Mouse (Mus musculus): ENCODE results near the gene E2f2.
A peak's percentile ranks its signal among the peaks of the same experiment; 100 is the strongest.

The E2f2 gene

DNA sequence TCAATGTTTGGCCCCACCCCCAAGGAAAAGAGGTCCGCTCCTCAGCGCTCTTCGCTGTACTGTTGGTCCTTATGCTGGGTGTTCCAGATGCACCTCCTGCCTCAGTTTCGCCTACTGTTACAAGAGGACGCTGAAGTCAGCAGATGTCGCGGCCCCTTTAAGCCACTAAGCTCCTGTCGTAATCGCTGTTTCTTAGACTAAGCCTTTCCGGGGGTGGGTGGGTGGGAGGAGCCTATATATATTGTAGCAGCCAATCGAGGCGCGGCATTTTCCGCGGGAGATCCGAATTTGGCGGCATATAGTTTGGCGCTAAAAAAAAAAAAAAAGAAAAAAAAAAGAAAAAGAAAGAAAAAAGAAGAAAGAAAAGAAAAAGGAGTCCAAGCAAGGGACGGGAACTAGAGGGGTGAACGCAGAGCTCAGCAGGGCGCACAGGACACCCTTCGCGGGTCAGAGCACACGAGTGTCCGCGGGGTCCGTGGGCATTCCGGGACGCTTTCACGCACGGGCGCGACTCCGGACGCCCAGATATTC, at the start of gene E2f2:
Gene E2f2 (plus strand): TSS at position 384 of the 531 bp plus-strand sequence.
- peak; percentile 86 for DNase-seq (ENCODE audit: low read depth)

DNA sequence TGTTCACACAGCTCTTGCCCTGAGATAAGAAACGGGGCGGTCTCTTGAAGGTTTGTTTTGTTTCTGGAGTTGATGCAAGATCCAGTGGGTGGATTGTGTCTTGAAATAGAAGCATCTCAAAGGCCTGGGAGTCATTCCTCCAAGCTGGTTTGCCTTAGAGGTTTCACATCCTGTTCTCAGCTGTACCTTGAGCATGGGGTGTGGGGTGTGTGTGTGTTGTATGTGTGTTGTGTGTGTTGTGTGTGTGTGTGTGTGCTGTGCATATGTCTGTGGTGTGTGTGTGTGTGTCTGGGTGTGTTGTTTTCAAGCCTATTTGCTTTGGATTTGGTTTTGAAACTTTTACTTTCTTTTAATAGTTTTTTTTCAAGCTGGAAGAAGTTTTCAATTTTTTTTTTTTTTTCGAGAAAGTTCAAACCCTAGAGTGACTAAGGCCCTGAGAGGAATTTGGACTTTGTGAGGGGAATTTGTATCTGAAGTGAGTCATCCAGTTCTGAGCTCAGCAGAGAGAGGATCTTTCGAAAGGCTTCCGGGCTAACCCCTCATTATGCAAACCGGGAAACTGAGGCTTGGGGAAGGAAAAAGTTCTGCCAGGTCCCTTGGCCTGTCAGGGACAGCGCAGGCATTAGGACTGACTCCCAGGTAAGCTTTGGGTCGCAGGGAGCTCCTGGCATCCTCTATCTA, 48.9 kb upstream of the E2f2 start:
- peak; percentile 56 for DNase-seq (ENCODE audit: low read depth)

DNA sequence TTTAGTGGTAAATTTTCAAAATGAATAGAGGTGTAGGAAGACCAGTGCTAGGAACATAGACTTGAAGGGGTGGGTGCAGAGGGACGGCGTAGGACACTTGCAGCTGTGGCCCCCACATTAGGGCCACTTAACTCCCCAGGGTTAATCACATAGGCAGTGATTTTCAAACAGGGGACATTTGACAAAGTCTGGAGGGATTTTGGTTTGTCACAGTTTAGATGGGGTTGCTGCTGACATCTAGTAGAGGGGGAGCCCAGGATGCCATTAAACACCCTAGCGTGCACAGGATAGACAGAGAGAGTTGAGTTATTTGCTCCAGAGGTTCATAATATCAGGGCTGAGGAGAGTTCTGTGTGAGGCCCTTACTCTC, 48.4 kb upstream of the E2f2 start:
- no peak for DNase-seq (ENCODE audit: low read depth)

DNA sequence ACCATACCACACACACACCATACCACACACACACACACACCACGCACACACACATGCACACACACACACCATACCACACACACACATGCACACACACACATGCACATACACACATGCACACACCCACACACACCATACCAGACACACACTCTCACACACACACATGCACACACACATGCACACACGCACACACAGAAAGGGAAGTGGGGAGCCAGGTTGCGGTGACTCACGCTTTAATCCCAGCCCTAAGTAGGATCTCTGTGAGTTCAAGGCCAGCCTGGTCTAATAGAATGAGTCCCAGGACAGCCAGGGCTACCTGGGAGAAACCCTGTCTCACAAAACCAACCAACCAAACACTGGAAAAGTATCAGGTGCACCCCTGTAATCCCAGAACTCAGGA, 47.6 kb upstream of the E2f2 start:
- DNase-seq (ENCODE audit: low read depth) = no peak

DNA sequence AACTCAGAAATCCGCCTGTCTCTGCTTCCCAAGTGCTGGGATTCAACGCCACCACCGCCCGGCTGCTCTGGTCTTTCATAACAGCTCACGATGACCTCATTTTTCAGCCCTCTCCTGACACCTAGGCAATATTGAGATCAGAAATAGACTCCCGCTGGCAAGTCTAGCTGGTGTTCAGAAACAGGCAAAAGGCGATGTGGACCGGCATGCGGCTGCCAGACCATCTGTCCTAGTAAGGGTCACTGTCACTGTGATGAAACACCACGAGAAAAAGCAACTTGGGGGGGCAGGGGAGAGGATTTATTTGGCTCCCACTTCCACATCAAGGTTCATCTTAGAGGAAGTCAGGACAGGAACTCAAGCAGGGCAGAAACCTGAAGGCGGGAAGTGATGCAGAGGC, 46.7 kb upstream of the E2f2 start:
- no peak for DNase-seq (ENCODE audit: low read depth)

DNA sequence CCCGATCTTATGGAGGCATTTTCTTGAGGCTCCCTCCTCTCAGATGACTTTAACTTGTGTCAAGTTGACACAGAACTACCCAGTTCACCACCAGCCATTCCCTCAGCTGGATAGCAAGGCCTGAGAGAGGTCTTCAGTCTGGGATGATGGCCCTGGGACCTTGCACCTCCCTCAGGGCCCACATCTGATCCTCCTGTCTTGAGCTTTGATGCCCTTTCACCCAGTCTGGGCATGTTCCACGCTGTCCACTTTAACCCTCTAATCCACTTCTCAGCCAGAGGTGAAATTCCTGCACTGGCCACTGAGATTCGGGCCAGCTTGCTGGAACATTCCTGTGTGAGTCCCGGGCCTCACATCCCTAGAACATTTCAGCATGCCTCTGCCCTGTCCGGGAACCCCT, 46.2 kb upstream of the E2f2 start:
- no peak for DNase-seq (ENCODE audit: low read depth)

DNA sequence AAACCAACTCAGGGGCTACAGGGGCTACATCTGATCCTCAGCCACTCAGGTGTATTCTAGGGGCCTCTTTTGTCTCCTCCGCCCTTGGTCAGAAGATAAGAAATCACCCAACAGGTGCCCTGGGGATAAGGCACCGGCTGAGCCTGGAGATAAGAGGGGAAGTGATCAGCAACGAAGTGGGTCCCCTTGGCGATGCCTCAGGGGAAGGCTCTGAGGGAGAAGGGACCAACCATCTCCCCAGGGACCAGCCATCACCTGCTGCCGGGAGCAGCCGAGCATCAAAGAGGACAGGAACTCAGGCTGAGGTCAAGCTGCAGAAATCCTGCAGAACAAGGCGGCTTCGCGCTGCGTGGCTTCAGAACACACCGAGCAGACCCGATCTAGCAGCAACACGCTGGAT, 44.5 kb upstream of the E2f2 start:
- DNase-seq (ENCODE audit: low read depth) = no peak

DNA sequence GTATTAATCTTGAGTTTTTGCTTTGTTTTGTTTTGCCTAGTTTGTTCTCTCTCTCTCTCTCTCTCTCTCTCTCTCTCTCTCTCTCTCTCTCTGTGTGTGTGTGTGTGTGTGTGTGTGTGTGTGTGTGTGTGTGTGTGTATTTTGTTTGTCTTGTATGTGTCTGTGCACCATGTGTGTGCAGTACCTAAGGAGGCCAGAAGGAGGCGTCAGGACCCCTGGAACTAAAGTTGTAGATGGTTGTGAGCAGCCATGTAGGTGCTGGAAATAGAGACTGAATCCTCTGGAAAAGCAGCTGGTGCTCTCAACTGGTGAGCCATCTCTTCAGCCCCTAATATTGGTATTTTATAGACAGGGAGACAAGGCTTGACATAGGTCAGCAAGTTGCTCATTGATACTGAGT, 42.4 kb upstream of the E2f2 start:
- no peak for DNase-seq (ENCODE audit: low read depth)

DNA sequence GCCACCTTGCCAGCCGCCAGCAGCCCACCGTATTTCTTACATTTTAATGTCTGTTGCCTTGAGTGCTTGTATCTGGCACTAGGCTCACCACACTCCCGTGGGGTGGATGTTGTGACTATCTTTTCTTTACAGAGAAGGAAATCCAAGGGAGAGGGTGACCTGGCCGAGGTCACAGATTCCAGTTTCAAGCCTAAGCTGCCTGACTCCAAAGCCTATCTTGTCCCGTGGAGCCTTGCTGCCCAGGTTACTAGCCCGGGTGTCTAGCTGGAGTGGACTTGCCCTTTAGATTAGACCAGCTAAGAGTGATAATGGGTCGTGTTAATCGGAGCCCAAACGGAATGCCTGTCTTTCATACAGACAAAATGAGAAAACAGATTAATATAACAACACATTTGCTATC, 38.4 kb upstream of the E2f2 start:
- DNase-seq (ENCODE audit: low read depth) = no peak

DNA sequence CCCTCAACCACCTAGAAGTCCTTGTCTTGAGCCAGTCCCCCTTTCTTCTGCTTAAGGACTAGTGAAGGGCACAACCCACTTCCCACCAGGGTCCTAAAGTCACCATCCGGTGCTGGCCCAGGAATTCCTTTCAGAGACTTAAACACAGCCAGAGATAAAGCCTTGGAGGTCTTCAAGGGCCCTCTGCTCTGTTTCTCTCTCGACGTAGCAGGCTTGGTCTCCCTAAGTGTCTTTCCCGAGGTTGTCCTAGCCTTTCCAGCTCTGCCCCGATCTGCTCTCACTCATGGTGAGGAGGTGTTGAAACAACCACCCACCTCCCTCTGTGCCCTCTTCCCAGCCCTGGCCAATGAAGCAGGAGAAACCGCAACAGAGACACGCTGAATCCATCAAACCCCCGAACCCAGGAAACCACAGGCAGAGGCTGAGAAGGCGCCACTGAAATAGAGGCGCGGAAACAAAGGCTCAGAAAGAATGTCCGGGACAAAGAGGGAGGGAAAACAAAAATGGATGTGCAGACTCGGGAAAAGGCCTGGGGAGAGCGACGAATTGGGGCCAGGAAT, 37.7 kb upstream of the E2f2 start:
- no peak for DNase-seq (ENCODE audit: low read depth)

DNA sequence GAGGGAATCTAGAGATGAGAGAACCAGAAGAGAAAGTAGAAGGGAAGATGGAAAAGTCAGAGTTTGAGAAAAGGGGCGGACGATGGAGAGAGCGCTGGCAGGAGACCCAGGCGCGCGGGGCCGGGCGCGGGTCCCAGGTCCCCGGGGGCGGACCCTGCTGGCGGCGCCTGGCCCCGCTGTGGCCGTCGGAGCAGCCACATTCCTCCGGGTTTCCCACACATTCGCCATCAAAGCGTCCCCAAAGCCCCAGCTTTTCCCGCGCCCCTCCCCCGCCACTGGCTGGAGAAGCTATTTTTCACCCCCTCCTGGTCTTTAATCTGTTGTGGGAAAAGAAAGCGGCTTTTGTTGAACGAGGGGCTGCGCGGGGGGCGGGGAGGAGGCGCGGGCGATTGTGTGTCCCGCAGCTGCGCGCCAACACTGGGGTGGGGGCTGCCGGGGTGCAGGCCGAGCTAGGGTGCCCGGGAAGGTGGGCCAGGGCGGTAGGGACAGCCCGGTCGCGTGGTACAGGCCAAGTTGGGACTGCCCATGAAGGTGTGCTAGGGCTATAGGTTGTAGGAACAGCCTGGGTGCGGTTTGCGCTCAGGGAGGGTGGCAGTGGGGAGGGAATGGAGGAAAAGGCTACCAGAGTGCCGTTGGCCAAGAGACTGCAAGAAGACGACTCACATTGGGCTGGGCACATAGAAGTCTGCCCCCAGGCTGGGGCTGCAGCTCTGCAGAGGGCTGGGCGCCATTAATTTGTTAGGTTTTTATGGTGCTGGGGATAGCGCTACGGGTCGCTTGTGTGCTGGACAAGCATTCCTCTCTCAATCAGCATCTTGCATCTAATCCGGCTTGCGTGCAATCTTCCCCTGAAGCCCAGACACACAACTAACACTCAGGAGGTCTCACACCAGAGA, 37.0 kb upstream of the E2f2 start:
- DNase-seq (ENCODE audit: low read depth) = no peak

DNA sequence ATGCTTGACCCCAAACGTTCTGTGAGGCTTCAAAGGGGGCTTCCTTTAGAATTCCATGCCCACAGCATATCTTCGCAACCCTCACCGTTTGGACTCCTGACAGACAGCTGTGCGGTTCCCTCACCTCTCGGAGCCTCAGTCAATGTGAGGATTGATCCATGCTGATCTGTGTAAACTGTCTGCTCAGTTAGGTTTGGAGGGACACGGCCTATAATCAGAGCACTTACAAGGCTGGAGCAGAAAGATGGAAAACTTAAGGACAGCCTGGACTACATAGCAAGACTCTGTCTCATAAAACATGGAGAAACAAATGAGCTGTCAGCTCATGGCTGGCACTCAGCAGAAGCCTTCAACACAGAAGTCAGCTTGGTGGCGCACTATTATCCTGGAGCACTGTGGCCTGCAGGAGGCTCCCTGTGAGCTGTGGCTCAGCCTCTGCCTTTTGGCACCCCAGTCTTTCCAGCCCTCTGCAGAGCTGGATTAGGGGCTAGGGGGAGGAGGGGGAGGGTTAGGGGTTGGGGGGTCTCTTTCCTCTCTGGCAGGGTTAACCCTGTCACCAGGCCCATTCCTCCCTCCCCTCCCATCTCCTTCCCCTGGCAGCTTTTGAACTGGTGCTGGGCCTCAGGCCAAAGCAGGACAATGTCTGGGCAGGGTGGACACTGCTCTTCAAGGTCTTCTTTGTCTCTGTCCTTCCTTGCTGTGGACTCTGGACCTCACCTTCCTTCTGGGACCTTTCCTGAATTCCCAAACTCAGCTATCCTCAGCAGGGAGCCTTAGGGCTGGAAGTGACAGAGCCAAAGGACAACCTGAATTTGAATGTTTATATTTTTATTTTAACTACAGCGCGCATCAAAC, 36.1 kb upstream of the E2f2 start:
- no peak for DNase-seq (ENCODE audit: low read depth)

DNA sequence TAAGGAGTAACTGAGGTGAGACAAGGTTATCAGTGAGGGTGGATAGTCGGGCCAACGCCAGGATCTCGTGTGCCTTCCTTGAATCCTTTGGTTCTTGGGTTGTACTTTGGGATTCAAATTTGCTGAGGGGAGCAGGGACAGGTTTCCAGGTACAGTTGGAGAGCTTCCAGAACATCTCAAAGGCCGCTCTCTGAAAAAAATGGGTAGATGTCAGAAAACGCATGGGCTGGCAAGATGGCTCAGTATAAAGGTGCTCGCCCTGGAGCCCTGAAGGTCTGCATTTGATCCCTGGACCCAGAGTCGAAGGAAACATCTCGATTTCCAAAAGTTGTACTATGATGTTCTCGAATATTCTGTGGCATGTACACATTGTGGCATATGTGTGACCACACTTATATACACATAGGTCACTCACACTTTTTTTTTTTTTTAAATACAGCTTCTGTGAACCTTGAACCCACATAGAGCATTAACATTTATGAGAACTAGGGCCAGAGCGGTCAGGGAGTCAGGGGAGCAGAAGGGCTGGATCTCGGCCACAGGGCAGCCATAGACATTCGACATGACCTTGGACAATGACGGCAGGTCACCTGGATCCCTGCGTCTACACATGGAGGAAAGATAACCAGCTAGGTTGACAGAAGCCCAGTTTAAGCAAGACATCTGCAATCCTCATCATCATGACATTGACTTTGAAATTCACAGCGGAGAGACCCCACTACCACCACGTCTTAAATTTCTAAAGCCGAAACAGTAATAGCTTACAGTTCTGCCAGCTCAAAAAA, 32.7 kb upstream of the E2f2 start:
- no peak for DNase-seq (ENCODE audit: low read depth)

DNA sequence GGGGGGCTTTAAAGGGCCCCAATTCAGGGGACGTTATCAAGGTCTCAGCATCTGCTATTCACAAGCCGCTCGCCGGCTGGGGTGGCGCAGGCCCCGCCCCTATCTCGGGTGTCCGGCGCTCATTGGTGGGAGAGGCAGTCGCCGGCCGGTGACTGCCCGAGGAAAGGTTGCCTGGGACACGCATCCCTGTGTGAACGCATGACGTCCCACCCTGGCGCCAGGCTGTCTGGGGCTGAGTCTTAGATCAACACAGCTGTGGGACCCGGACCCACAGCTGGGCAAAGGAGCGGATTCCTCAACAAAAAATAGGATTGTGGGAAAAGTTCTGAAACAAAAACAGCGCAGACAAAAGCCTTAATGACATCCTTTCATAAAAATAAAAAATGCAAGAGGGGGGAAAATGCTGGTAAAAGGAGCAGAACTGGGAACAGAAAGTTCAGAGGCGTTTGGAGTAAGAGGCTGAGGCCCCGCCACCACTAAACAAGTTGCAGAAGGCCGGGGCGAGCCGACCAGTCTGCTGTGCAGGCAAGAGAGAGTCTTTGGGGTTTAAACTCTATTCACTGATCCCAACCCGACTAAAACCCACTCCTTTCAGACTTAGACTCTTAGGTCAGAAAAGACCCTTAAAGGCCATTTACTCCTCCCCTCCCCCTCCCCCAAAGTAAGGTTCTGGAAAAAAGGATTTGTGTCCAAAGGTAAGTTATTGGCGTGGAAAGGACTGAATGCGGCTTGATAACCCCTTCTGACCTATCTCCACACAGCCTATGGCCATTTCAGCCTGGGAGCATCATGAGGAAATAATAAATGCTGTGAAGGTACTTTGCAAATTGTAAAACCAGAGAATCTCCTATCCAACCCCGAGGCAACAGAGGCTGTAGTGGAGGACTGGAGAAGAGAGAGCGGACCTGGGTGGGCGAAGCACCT, 31.6 kb upstream of the E2f2 start:
- DNase-seq (ENCODE audit: low read depth) = peak; percentile 53

DNA sequence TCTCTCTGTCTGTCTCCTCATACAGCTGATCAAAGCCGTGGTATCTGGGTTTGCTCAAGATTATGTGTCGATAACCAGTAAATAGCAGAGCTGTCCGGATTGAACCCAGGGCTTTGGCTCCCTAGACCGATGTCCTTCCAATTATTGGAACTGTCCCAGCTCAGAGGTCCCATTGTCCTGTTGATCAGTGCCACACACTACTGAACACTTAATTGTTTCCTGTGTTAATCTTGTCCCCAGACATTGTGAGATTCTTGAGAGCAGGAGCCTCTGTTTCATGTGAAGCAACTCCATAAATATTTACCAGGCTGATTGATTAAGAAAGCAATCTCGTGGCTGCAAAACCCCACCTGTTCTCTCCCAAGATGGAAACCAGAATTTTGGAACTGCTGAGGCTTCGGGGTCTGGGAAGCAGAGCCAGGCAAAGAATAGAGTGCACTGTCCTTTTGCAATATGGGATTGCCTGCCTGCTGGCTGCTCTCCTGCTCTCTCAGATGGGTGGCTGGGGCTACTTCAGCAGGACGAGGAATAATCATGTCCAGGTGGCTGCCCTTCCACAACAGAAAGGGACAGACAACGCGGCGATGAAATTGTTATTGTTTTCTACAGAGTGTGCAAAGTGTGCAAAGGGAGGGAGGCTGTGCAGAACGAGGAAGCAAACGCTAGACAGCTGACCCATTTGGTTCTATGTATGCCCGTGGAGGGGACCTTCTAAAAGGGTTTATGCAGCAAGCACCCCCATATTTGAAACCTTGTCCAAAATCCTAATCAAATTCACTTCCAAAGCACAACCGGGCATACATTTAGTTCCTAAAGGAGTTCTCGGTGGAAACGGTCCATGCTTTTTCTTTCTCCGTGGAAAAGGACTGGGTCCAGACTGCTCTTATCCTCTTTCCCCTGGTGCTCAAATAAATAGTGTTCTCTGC, 29.7 kb upstream of the E2f2 start:
- no peak for DNase-seq (ENCODE audit: low read depth)

DNA sequence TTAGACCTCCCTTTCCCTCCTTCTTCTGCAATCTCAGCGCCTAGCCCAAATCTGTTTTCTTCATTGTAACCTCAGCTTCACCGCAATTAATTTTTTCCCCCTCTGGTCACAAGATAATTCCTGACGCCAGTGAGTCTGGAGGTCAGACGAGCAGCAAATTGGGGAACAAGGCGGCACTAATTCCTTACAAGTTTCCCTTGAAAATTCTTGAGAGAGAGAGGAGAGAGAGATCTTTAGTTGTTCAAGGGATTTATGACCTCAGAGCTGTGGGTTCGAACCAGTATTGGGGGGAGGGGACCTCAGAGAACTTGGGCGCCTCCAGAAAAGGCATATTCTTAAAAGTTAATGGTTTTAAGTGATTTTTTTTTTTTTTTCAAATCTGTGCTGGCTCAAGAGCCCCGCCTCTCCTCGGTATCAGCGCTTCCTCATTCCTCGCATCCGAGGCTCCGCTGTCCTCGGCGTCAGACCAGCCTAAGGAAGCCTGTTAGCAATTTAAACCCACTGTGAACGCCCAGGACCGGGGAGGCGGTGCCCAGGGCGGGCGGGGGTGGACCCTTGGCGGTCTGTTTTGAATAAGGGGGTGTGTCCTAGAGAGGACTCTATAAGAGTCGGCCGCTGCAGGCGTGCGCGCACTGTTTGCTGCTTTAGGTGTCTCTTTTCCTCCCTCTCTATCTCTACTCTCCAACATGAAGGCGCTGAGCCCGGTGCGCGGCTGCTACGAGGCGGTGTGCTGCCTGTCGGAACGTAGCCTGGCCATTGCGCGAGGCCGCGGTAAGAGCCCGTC, 28.8 kb upstream of the E2f2 start, which contains the start of gene Id3:
Gene Id3 (plus strand): TSS at position 305 of the 784 bp plus-strand sequence.
- DNase-seq (ENCODE audit: low read depth) = peak; percentile 95

DNA sequence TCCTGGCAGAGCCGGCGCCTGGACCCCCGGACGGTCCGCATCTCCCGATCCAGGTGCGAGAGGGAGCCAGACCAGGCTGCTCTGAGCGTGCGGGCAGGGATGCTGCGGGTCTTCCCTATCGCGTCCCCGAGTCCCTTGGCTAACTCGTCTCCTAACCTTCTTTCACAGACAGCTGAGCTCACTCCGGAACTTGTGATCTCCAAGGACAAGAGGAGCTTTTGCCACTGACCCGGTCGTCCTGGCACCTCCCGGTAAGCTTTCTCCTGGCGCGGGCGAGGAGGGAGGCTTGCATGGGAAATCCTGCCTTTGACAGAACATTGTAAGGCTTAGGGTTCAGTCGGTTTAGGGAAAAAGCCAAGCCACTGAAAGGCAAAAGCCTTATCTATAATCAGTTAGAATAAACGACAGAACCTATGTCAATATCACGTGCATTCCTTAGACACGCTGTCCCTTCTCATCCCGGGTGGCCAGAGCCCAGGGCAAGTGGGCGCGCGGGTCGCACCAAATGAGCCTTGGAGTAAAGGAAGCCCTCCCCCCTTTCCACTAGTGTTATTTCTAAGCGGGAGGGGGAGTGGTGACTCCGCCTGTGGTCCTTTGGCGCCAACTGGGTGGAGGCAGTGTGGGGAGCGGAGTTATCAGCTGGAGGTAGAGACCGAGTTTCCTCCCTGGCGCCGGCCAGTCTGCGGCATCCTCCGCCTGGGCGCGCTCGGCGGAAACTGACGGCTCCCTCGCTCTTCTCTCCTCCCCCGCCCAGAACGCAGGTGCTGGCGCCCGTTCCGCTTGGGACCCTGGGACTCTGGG, 27.9 kb upstream of the E2f2 start:
- DNase-seq (ENCODE audit: low read depth) = peak; percentile 78

Data from naive thymus-derived CD4-positive, alpha-beta T cell, adult 2 months (primary cell).